Mouse (Mus musculus) G1E (cell line): Measurements from ENCODE around the gene Triobp.

ENCODE experiments used
- CTCF ChIP-seq: IDR thresholded peaks from 2 replicates; pipeline ENCODE4 v1.5.1; 2012; ENCODE audit warnings: low read depth, low read length, inconsistent platforms, mixed read lengths
- TAL1 ChIP-seq: conservative IDR thresholded peaks from 2 replicates; pipeline ENCODE4 v1.6.1; 2012; ENCODE audit warnings: low read depth, low read length, inconsistent platforms, mixed read lengths

DNA sequence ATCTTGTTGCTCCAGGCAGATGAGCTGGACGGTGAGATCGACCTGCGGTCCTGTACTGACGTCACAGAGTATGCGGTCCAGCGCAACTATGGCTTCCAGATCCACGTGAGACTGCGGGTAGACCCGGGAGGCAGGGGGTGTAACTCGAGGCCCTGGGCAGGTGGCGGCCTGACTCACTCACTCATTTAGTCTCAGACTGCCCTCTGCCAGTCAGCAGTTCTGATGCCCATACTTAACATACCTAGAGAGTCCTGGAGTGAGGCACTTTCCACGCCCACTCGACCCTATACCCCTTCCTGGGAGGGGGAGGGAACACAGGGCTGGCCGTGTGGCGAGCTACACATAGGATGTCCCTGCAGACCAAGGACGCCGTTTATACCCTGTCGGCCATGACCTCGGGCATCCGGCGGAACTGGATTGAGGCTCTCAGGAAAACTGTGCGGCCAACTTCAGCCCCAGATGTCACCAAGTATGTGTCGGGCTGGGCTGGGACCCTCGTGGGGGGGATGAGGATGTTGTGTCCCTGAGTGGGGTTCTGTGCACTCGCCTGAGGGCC lies 43.5 kb downstream of the Triobp start:
- TF ChIP-seq CTCF (no peak), TAL1 (no peak)
